Mouse (Mus musculus) liver, postnatal 0 days (tissue): ENCODE data around the gene Eif2a.

Experiments used
- CTCF ChIP-seq: sonication (generic); IDR thresholded peaks from 2 replicates; pipeline ENCODE4 v1.5.1; 2016; ENCODE audit warnings: antibody characterized with exemption, low read depth
- EP300 ChIP-seq: IDR thresholded peaks from 2 replicates; pipeline ENCODE4 v1.6.1; 2016; ENCODE audit warnings: antibody characterized with exemption, low read depth, mild to moderate bottlenecking

GRCm38 (mm10) chr3:58525166-58525565 lies 455 bp upstream of the Eif2a start:
- TF ChIP-seq CTCF = no peak
- TF ChIP-seq EP300 = no peak
